Mouse (Mus musculus) thymus, adult 18-20 months (tissue): ENCODE measurements around the gene Clnk.

Source experiments
- DNase-seq, 2 experiments: peaks; one replicate each; pipeline ENCODE4 v3.0.0; 2022; ENCODE audit warnings: mixed read lengths in 2 of 2

Clnk gene

DNA sequence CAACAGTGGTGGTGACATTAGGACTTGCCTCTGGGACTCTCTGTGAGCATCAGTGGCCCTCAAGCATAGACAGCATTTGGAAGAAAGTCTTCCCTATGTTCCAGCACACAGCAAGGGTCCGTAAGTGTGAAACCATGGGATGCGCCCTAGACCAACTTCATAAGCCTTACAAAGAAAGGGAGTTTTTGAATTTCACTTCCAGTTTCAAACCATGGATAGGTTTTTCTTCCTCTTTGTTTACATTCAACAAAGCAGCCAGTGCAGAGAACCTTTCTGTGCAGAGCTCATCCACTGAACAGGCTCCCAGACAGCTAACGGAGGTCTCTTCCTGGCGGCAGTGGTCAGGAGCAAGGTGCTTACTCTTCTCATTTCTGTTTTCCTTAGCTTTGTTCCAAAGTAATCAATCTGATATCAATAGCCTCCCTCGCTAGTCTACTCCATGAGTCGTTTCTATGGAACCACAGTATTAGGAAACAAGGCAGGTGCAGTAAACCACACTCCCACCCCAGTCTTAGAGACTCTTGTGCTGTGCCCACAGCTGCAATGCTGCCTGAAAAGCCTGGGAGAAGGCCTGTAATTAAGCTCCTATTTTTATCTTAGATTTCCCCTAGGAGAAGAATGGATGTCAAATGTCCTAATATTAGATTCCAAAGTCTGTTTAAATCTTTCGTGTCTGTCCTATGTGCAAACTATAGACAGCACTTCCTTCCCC, 169.1 kb downstream of the Clnk start:
- no peak for DNase-seq

DNA sequence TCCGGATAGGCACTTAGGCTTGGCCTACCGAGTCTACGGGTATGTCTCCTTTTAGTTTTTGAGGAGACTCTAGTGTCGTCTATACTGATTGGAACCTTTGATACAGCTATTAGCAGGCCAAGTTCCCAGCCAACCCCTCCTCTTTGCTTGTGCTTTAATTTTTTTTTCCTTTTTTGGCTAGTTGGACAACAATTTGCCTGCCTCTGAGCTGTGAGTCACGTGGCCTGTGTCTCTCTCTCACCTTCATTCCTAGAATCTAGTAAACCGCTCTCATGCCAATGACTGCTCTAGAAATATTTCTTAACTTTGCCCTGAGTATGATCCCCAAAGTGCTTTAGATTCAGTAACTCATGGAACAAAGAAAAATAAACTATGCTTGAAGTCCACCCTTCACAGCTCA, 173.7 kb downstream of the Clnk start:
- no peak for DNase-seq

- no peak for DNase-seq
These were observed 174.5 kb downstream of the Clnk start for GRCm38 (mm10) chr5:38702091-38702490.

DNA sequence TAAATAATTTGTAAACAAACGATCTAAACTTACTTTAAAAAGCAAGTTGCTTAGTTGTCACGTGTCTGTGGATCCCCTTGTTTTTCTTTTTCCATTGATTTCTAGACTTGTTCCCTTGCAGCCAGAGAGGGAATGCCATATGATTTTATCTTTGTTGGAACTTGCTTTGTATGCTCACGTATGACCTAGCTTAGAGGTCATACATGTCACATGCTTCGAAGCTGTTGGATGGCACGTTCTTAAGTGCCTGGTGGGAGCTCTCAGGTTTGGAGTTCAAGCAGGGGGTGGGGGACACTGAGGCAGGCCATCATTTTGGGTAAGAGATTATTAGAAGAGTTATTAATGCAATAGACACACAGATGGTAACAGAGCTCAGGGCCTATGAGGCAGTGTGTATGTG, 178.1 kb downstream of the Clnk start:
- DNase-seq = no peak

DNA sequence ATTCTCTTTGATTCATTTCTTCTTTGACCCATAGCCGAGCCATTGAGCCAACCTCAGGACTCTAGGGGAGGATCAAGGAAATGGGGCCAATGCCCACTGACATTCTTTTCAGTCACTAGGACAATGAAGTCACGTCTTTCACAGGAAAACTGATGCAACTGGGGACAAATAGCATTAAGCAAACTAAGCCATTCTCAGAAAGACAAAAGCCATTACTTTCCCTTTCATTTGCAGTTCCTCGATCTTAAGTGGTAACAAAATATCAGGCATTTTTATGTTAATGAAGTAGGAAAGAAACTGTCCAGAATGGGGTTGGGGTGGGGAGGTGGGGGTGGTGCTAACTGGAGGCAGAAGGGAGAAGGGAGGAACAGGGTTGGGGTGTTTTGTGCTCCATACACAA, 178.6 kb downstream of the Clnk start:
- DNase-seq = no peak

DNA sequence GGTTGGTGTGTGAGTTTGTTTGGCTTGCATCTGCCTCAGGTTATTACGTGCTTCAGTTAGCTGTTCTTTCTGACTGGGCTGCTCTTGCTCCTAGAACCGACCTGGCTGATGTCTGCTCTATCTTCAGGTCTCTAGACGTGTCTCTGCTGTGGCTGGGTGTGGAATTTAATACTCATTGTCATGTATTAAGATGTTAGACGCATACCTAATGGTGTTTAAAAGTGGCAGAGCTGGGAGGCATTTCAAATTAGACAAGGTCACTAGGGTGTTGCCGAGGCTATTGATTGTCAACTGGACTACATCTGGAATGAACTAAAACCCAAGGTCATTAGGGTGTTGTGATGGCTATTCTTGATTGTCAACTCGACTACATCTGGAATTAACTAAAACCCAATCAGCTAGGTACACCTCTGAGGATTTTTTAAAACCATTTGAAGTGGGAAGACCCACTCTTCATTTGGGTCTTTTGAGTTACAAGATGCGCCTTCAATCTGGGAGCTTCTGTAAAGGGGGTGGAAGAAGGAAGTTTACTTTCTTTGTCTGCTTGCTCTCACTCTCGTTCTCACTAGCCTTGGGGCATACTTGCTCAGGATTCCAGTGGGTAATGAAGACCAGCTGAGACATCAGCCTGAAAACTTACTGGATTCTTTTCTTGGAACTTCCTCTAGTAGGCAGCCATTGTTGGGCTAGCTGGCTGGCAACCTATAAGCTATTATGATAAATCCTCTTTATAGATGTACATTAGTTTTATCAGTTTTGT, 179.8 kb downstream of the Clnk start:
- no peak for DNase-seq

- no peak for DNase-seq
These were observed 183.8 kb downstream of the Clnk start for GRCm38 (mm10) chr5:38692859-38693258.

- DNase-seq = no peak
These were observed 187.4 kb downstream of the Clnk start for GRCm38 (mm10) chr5:38689186-38689585.

DNA sequence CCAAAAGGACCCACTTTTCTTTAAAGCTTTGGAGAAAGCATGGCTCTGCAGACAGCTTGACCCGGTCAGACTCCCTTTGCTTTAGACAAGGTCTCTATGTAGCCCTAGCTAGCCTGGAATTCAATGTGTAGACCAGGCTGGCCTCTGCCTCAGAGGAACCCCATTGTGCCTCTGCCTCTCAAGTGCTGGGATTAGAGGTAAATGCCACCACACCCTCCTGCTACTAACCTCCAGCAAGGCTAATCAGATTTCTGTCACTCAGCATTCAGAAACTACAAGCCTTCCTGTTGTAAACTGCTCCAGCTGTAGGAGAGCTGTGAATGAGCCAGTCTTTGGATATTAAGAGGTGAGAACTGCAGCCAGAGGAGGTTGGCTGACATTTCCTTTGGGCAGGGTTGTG, 188.9 kb downstream of the Clnk start:
- no peak for DNase-seq

DNA sequence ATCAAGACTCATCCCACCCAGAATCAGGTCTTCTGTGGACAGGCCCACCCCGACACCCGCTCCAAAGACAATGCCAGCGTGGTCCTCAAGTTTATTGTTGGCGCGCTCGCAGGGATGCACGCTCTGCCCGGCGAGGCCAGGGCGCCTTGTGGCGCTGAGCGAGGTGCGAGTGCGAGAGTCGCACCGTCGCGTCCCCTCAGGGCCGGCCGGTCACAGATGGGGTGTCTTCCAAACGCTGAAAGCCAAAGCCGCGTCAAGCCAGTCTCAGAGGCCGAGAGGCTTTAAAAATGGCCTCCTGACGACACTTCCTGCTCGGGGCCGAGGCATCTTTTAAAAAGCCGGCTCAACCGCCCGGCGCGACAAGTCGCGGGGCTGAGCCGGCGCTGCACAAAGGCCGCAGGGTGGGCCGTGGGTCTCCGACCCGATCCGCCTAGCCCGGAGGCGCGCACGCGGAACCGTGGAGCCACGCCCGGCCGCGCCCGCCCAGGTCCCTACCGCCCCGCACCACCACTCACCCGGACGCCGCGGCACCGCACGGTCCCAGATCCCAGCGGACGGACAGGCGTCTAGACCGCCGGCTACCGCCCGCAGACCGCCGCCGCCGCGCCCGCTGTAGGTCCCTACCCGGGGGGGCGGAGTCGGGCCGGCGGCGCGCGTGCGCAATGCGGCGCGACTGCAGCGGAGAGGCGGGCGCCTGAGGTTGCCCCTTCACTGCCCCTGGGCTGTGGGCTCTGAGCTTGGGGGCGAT, 192.3 kb downstream of the Clnk start, which contains the start of gene Zfp518b:
Gene Zfp518b (minus strand): TSS at position 663 of the 748 bp plus-strand sequence.
- peak; percentile 39 to 57 for DNase-seq

DNA sequence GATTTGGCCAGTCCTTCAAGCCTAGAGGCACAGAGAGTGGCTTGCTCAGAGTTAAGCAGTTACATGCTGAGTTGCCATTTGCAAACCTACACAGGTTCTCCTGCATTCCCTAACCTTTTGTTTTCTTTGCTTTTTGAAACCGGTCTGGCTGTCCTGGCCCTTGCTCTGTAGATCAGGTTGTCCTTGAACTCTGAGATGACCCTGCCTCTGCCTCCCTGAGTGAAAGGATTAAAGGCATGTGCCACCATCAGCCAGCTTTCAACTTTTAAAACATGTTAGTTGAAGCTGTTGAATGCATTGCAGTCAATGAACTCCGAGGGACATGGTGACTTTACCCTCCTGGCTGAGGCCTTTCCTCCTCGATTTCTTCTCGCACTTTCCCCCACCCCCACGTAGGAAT, 217.8 kb downstream of the Clnk start:
- no peak for DNase-seq
